Mouse (Mus musculus): ENCODE results near the gene Lrwd1. TPM values are rescaled to one million over a fixed set of nuclear protein-coding genes. Genes with fewer than 3 reads are reported as not detected.

The Lrwd1 gene
- polyA plus RNA-seq, 1 experiment from 2014 or later: 49.1 TPM

Small RNA genes within 50 kb of the gene (microRNA-seq; reads per million reads assigned to microRNA genes)
- 0.54 reads per million for gene Mir7035

Other genes with a start within 250 kb of the Lrwd1 start
- 67.9 and 74.8 TPM in 2 replicates for gene Hspb1, start 248.2 kb downstream of the Lrwd1 start, polyA plus RNA-seq (2016; fragmentation: Nextera tagmentation; extraction: Ambion mirVana)
- 221 and 228 TPM in 2 replicates for gene Ywhag, start 201.5 kb downstream of the Lrwd1 start, polyA plus RNA-seq (2016; fragmentation: Nextera tagmentation; extraction: Ambion mirVana)
- gene Ssc4d, start 161.5 kb downstream of the Lrwd1 start, polyA plus RNA-seq (2016; fragmentation: Nextera tagmentation; extraction: Ambion mirVana): 4.7 and 5.1 TPM in 2 replicates
- 0.12 TPM in 1 of 2 replicates, not detected in the other for gene Zp3, start 156.0 kb downstream of the Lrwd1 start, polyA plus RNA-seq (2016; fragmentation: Nextera tagmentation; extraction: Ambion mirVana)
- 33.8 and 38.9 TPM in 2 replicates for gene Dtx2, start 141.3 kb downstream of the Lrwd1 start, polyA plus RNA-seq (2016; fragmentation: Nextera tagmentation; extraction: Ambion mirVana)
- gene Upk3b, start 97.6 kb downstream of the Lrwd1 start, polyA plus RNA-seq (2016; fragmentation: Nextera tagmentation; extraction: Ambion mirVana): 0.18 and 0.91 TPM in 2 replicates
- gene Upk3bl, start 81.6 kb downstream of the Lrwd1 start, polyA plus RNA-seq (2016; fragmentation: Nextera tagmentation; extraction: Ambion mirVana): 8.7 and 9.8 TPM in 2 replicates
- 13.1 and 13.7 TPM in 2 replicates for gene Rasa4, start 52.2 kb downstream of the Lrwd1 start, polyA plus RNA-seq (2016; fragmentation: Nextera tagmentation; extraction: Ambion mirVana)
- 230 and 234 TPM in 2 replicates for gene Polr2j, start 19.4 kb downstream of the Lrwd1 start, polyA plus RNA-seq (2016; fragmentation: Nextera tagmentation; extraction: Ambion mirVana)
- gene Alkbh4, start 72 bp upstream of the Lrwd1 start, polyA plus RNA-seq (2016; fragmentation: Nextera tagmentation; extraction: Ambion mirVana): 28.4 and 29.5 TPM in 2 replicates
- gene Orai2, start 34.6 kb upstream of the Lrwd1 start, polyA plus RNA-seq (2016; fragmentation: Nextera tagmentation; extraction: Ambion mirVana): 12.6 and 13.1 TPM in 2 replicates
- gene Prkrip1, start 62.9 kb upstream of the Lrwd1 start, polyA plus RNA-seq (2016; fragmentation: Nextera tagmentation; extraction: Ambion mirVana): 54.5 and 60.2 TPM in 2 replicates
- gene Sh2b2, start 110.5 kb upstream of the Lrwd1 start, polyA plus RNA-seq (2016; fragmentation: Nextera tagmentation; extraction: Ambion mirVana): 14.8 and 15.8 TPM in 2 replicates

All from embryonic facial prominence, embryonic 12.5 days (tissue).